ENCODE assay signal across 8 mouse cellular contexts in the genomic region with DNA sequence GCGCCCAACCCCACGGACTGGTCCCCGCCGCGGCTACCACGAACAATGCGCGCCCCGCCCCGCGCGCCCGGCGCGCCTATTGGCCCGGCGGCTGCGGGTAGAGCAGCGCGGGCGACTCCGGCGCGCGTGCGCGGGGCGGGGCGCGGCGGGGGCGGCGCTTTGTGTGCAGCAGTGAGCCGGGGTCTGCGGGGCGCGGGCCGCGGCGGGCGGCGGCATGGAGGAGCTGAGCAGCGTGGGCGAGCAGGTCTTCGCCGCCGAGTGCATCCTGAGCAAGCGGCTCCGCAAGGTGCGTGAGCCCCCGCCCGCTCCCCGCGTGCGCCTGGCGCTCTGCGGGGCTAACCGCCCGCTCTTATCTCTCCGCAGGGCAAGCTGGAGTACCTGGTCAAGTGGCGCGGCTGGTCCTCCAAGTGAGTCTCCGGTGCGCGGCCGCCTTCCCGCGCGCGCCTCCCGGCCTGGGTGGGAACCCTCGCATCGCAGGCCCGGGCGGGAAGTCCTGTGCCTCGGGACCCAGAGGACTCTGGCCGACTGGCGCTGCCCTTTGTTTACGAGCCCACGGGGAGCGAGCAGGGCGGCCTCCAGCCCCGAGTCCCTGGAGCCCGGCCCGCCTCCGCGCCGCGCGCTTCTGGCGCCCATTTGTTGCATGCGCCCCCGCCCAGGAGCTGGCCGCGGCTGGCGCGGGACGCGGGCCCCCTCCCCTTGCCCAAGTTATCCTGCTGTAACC. TPM values are rescaled to one million over a fixed set of nuclear protein-coding genes. Genes with fewer than 3 reads are reported as not detected.
A peak's percentile ranks its signal among the peaks of the same experiment; 100 is the strongest.
DNase-seq lines count a peak whose midpoint lies in the region; ATAC-seq and TF ChIP-seq lines count a peak whose summit lies in the region.

Gene Cbx2, plus strand, starts transcription at position 68 of the 721 bp plus-strand sequence.

- TF ChIP-seq CTCF in bone marrow, adult 2 months (IDR thresholded peaks at IDR 0.05; ENCODE audit: control insufficient read depth, insufficient read depth, low read length) = no peak

- H3K27ac ChIP-seq in bone marrow, adult 2 months (ENCODE audit: control insufficient read depth, insufficient read depth, low read depth, low read length, poor library complexity) = no peak within 1 kb of the TSS
- H3K27ac ChIP-seq in embryonic facial prominence, embryonic 15.5 days (replicated peaks) = peak within 1 kb of the TSS; percentile 92
- peak within 1 kb of the TSS; percentile 78 for H3K27ac ChIP-seq in heart, embryonic 13.5 days (replicated peaks)
- H3K27ac ChIP-seq in kidney, embryonic 16.5 days (ENCODE audit: low read length) = peak within 1 kb of the TSS; percentile 90
- peak within 1 kb of the TSS; percentile 59 for H3K27ac ChIP-seq in liver, embryonic 12.5 days
- peak within 1 kb of the TSS; percentile 78 for H3K27ac ChIP-seq in stomach, embryonic 15.5 days

- TF ChIP-seq POLR2A in bone marrow, adult 2 months (IDR thresholded peaks at IDR 0.05; ENCODE audit: borderline replicate concordance, control insufficient read depth, low read depth, low read length) = no peak

- peak within 1 kb of the TSS; percentile 85 for H3K9ac ChIP-seq in embryonic facial prominence, embryonic 15.5 days
- H3K9ac ChIP-seq in heart, embryonic 13.5 days = peak within 1 kb of the TSS; percentile 88
- peak within 1 kb of the TSS; percentile 92 for H3K9ac ChIP-seq in kidney, embryonic 16.5 days (replicated peaks; ENCODE audit: low read length)
- H3K9ac ChIP-seq in liver, embryonic 12.5 days = peak within 1 kb of the TSS; percentile 67
- peak within 1 kb of the TSS; percentile 62 for H3K9ac ChIP-seq in stomach, embryonic 15.5 days

- WGBS in bone marrow, adult 2 months = under 1% methylated on average over 79 of the region's 99 CpGs
- WGBS in embryonic facial prominence, embryonic 15.5 days = under 1% methylated on average over 90 of the region's 99 CpGs
- under 1% methylated on average over 75 of the region's 99 CpGs for WGBS in heart, embryonic 13.5 days
- under 1% methylated on average over 81 of the region's 99 CpGs for WGBS in kidney, embryonic 16.5 days
- WGBS in liver, embryonic 12.5 days (ENCODE audit: insufficient replicate concordance) = under 1% methylated on average over 99 of the region's 99 CpGs
- WGBS in stomach, embryonic 15.5 days = 0% methylated on average over 96 of the region's 99 CpGs

- H3K9me3 ChIP-seq in embryonic facial prominence, embryonic 15.5 days (replicated peaks) = no peaks in the 10 kb centered on the region
- H3K9me3 ChIP-seq in heart, embryonic 13.5 days = no peaks in the 10 kb centered on the region
- H3K9me3 ChIP-seq in kidney, embryonic 16.5 days (ENCODE audit: low read length) = no peaks in the 10 kb centered on the region
- H3K9me3 ChIP-seq in liver, embryonic 12.5 days (replicated peaks) = no peaks in the 10 kb centered on the region
- no peaks in the 10 kb centered on the region for H3K9me3 ChIP-seq in stomach, embryonic 15.5 days

- peak; percentile 91 for DNase-seq in CD4-positive helper T cell, adult 2 months (ENCODE audit: low read depth, low spot score)
- DNase-seq in naive thymus-derived CD4-positive, alpha-beta T cell, adult 2 months (ENCODE audit: low read depth) = peak; percentile 91

- peak within 1 kb of the TSS; percentile 43 for H3K4me3 ChIP-seq in bone marrow, adult 2 months (replicated peaks; ENCODE audit: control insufficient read depth, low read depth, low read length)
- H3K4me3 ChIP-seq in embryonic facial prominence, embryonic 15.5 days (replicated peaks) = peak within 1 kb of the TSS; percentile 96
- peak within 1 kb of the TSS; percentile 77 for H3K4me3 ChIP-seq in heart, embryonic 13.5 days
- peak within 1 kb of the TSS; percentile 88 for H3K4me3 ChIP-seq in kidney, embryonic 16.5 days (ENCODE audit: low read length)
- peak within 1 kb of the TSS; percentile 68 for H3K4me3 ChIP-seq in liver, embryonic 12.5 days
- peak within 1 kb of the TSS; percentile 73 for H3K4me3 ChIP-seq in stomach, embryonic 15.5 days (replicated peaks)

- H3K36me3 ChIP-seq in embryonic facial prominence, embryonic 15.5 days = peaks cover 19% of the 10 kb centered on the region
- H3K36me3 ChIP-seq in heart, embryonic 13.5 days = peaks cover 17% of the 10 kb centered on the region
- peaks cover 20% of the 10 kb centered on the region for H3K36me3 ChIP-seq in kidney, embryonic 16.5 days (ENCODE audit: insufficient read depth, low read length)
- H3K36me3 ChIP-seq in liver, embryonic 12.5 days = peaks cover 16% of the 10 kb centered on the region
- H3K36me3 ChIP-seq in stomach, embryonic 15.5 days = peaks cover 8% of the 10 kb centered on the region; the same call in 1 of the 2 replicates

- H3K4me2 ChIP-seq in embryonic facial prominence, embryonic 15.5 days (replicated peaks) = peak within 1 kb of the TSS; percentile 77
- H3K4me2 ChIP-seq in heart, embryonic 13.5 days = peak within 1 kb of the TSS; percentile 76
- H3K4me2 ChIP-seq in kidney, embryonic 16.5 days (replicated peaks; ENCODE audit: low read depth, low read length) = peak within 1 kb of the TSS; percentile 83
- peak within 1 kb of the TSS; percentile 84 for H3K4me2 ChIP-seq in liver, embryonic 12.5 days
- peak within 1 kb of the TSS; percentile 88 for H3K4me2 ChIP-seq in stomach, embryonic 15.5 days

- no peaks in the 10 kb centered on the region for H3K27me3 ChIP-seq in embryonic facial prominence, embryonic 15.5 days
- peaks cover 42% of the 10 kb centered on the region for H3K27me3 ChIP-seq in heart, embryonic 13.5 days (replicated peaks)
- H3K27me3 ChIP-seq in kidney, embryonic 16.5 days (ENCODE audit: insufficient read depth, low read length) = peaks cover 17% of the 10 kb centered on the region
- H3K27me3 ChIP-seq in liver, embryonic 12.5 days (replicated peaks) = peaks cover 83% of the 10 kb centered on the region
- no peaks in the 10 kb centered on the region; the same call in 1 of the 2 replicates for H3K27me3 ChIP-seq in stomach, embryonic 15.5 days (replicated peaks)

- ATAC-seq in embryonic facial prominence, embryonic 15.5 days (ENCODE audit: insufficient number of reproducible peaks, low FRiP score, low TSS enrichment, low read depth) = peak; percentile 89
- ATAC-seq in heart, embryonic 13.5 days (ENCODE audit: extremely low read depth, insufficient number of reproducible peaks, low FRiP score, low TSS enrichment) = peak; percentile 81
- peak; percentile 90 for ATAC-seq in kidney, embryonic 16.5 days (ENCODE audit: low FRiP score, low TSS enrichment)
- peak; percentile 76 for ATAC-seq in liver, embryonic 12.5 days
- ATAC-seq in stomach, embryonic 15.5 days (ENCODE audit: insufficient read depth, low FRiP score, low read depth) = peak; percentile 86

- H3K4me1 ChIP-seq in bone marrow, adult 2 months (ENCODE audit: control insufficient read depth, insufficient read depth, low read length) = no peaks in the 10 kb centered on the region
- H3K4me1 ChIP-seq in embryonic facial prominence, embryonic 15.5 days = peaks cover 44% of the 10 kb centered on the region
- peaks cover 40% of the 10 kb centered on the region for H3K4me1 ChIP-seq in heart, embryonic 13.5 days
- peaks cover 40% of the 10 kb centered on the region for H3K4me1 ChIP-seq in kidney, embryonic 16.5 days (ENCODE audit: insufficient read depth, low read length)
- peaks cover 20% of the 10 kb centered on the region for H3K4me1 ChIP-seq in liver, embryonic 12.5 days
- H3K4me1 ChIP-seq in stomach, embryonic 15.5 days = peaks cover 35% of the 10 kb centered on the region

RNA-seq across cellular contexts. Expression of gene Cbx2, which starts in this region (rescaled TPM):
- 0.34 and 2.8 TPM in 2 replicates for polyA plus RNA-seq in bone marrow, adult 2 months (2011; ENCODE audit: insufficient read depth, insufficient read length, low replicate concordance, missing spikeins)
- 35.2 and 37.0 TPM in 2 replicates for polyA plus RNA-seq in embryonic facial prominence, embryonic 15.5 days (2015; fragmentation: Nextera tagmentation; extraction: Ambion mirVana)
- polyA plus RNA-seq in heart, embryonic 13.5 days (2015; fragmentation: Nextera tagmentation; extraction: Ambion mirVana) = 17.6 and 18.9 TPM in 2 replicates
- 35.5 and 37.3 TPM in 2 replicates for polyA plus RNA-seq in kidney, embryonic 16.5 days (2015; fragmentation: Nextera tagmentation; extraction: Ambion mirVana)
- 8.6 TPM in 2 replicates for polyA plus RNA-seq in liver, embryonic 12.5 days (2016; fragmentation: Nextera tagmentation; extraction: Ambion mirVana)
- 21.3 and 24.8 TPM in 2 replicates for polyA plus RNA-seq in stomach, embryonic 15.5 days (2015; fragmentation: Nextera tagmentation; extraction: Ambion mirVana)

Comparison
In these comparisons a context has a peak if more than half of its experiments do, and no peak if none do; other contexts are left out.
1. H3K4me3 ChIP-seq: peak in every context shown above with its lines; median percentile 96 in embryonic facial prominence, embryonic 15.5 days; 88 in kidney, embryonic 16.5 days; 77 in heart, embryonic 13.5 days; 73 in stomach, embryonic 15.5 days; 68 in liver, embryonic 12.5 days; 43 in bone marrow, adult 2 months.